Mouse (Mus musculus): ENCODE results near the gene Slc39a11. TPM values are rescaled to one million over a fixed set of nuclear protein-coding genes. Genes with fewer than 3 reads are reported as not detected.

Slc39a11 gene
- polyA plus RNA-seq, 1 experiment from 2014 or later, result 56.6 TPM

DNA sequence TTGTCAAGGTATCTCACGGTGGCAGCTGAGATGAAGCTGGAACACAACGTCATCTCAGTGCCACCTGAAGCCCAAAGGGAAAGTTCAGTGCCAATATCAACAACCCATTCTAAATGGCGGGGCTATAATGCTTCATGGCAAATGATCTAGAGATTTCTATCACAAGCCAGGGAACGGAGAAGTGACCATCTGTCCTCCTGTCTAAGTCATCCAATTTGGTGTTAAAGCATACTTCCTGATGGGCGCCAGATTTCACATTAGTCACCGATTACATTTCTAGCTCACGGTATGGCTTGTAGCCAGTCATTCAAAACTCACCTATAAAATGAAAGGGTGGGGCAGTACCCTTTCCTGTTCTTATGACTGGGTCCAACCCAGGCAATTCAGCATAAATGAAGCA, 435.1 kb downstream of the Slc39a11 start:
- WGBS, result 71% methylated on average over 7 of the region's 7 CpGs
- no peak overlapping the region for H3K4me3 ChIP-seq (ENCODE audit: low read depth, low read length)
- H3K36me3 ChIP-seq (ENCODE audit: control insufficient read depth, insufficient read depth, low read length), result no peaks in the 10 kb centered on the region
- no peaks in the 10 kb centered on the region for H3K4me1 ChIP-seq (replicated peaks; ENCODE audit: control insufficient read depth, insufficient read depth)
- H3K9ac ChIP-seq (ENCODE audit: low read length), result no peak overlapping the region
- H3K9me3 ChIP-seq (ENCODE audit: control insufficient read depth, low read length), result no peaks in the 10 kb centered on the region
- no peak for DNase-seq (ENCODE audit: low spot score)
- no peak for TF ChIP-seq EP300 (optimal IDR thresholded peaks at IDR 0.05)
- no peak for TF ChIP-seq CTCF (IDR thresholded peaks at IDR 0.05; ENCODE audit: low read depth)
- H3K27me3 ChIP-seq (ENCODE audit: control insufficient read depth, insufficient read depth, low read length), result no peaks in the 10 kb centered on the region
- H3K27ac ChIP-seq (replicated peaks), result no peak overlapping the region
- ATAC-seq (ENCODE audit: low FRiP score, low TSS enrichment), result no peak
- no peak overlapping the region for H3K4me2 ChIP-seq (replicated peaks; ENCODE audit: low read depth)

DNA sequence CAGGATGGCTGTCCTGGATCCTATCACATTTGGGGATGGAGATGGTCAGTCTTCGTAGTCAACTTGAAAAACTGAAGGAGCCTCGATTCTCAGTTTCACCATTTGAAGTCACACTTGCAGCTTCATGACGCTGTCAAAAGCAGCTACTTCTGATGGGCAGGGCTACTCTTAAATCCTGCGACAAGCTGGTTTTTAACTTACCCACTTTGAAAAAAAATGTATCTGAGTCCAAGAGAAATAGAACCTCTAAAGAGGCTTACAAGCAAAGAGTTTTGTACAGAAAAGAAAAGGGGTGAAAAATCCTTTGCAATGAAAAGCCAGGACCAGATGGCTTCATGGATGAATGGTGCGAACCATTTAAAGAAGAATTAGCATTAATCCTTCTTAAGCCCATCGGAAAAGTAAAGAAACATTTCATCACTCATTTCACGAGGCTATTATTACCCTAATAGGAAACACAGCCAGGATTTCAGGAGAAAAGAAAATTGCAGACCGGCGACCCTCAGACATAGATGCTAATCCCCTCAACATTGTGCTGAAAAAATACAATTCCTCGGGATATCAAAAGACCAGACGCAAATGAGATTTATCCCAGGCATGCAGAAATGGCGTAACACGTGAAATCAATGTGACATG, 437.4 kb downstream of the Slc39a11 start:
- DNase-seq (ENCODE audit: low spot score), result no peak
- Histone ChIP-seq H3K36me3 (ENCODE audit: control insufficient read depth, insufficient read depth, low read length) (no peaks in the 10 kb centered on the region), H3K4me2 (replicated peaks; ENCODE audit: low read depth) (no peak overlapping the region), H3K27ac (replicated peaks) (no peak overlapping the region), H3K27me3 (ENCODE audit: control insufficient read depth, insufficient read depth, low read length) (no peaks in the 10 kb centered on the region), H3K4me1 (replicated peaks; ENCODE audit: control insufficient read depth, insufficient read depth) (peaks cover 4% of the 10 kb centered on the region; the same call in 1 of the 2 replicates), H3K9ac (ENCODE audit: low read length) (no peak overlapping the region), H3K4me3 (ENCODE audit: low read depth, low read length) (no peak overlapping the region), H3K9me3 (ENCODE audit: control insufficient read depth, low read length) (no peaks in the 10 kb centered on the region)
- no peak for TF ChIP-seq EP300 (optimal IDR thresholded peaks at IDR 0.05)
- 44% methylated on average over 13 of the region's 13 CpGs for WGBS
- no peak for ATAC-seq (ENCODE audit: low FRiP score, low TSS enrichment)

DNA sequence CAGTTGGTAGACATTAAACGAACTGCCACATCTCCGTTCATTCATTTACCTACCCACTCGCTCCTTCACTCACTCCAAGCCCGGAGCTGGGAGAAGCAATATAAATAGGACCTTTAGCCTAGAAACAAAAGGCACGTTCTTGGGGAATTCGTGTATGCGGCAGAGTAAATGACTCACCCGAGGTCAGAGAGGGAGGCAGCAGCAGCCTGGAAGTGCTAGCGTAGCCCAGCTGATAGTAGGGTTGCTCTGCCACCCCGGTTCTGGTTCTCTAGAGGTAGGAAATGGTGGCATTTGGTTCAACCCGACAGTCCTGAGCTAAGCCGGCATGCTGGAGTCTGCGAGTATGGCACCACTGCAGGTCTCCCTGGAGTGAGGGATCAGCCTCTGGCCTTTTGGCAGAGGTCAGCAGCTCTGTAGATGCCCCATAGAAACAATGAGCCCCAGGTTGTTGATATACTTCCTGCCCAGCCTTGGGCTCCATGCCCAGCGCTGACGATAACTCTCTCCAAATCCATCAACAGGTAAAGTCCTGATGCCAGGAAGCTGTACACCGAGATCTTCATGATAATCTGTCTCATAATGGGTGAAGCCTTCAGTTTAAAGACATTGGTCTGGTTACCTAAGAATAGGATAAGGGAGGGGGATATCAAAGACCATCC, 440.5 kb downstream of the Slc39a11 start:
- H3K4me1 ChIP-seq (replicated peaks; ENCODE audit: control insufficient read depth, insufficient read depth), result peaks cover 4% of the 10 kb centered on the region; the same call in 1 of the 2 replicates
- DNase-seq (ENCODE audit: low spot score) (peak; percentile 71), ATAC-seq (ENCODE audit: low FRiP score, low TSS enrichment) (peak; percentile 87)
- H3K9me3 ChIP-seq (ENCODE audit: control insufficient read depth, low read length), result no peaks in the 10 kb centered on the region
- peak overlapping the region; percentile 81 for H3K27ac ChIP-seq (replicated peaks)
- H3K27me3 ChIP-seq (ENCODE audit: control insufficient read depth, insufficient read depth, low read length), result no peaks in the 10 kb centered on the region
- 45% methylated on average over 16 of the region's 16 CpGs for WGBS
- no peak for TF ChIP-seq CTCF (IDR thresholded peaks at IDR 0.05; ENCODE audit: low read depth)
- H3K4me2 ChIP-seq (replicated peaks; ENCODE audit: low read depth), result peak overlapping the region; percentile 37
- no peak overlapping the region for H3K9ac ChIP-seq (ENCODE audit: low read length)
- H3K36me3 ChIP-seq (ENCODE audit: control insufficient read depth, insufficient read depth, low read length), result no peaks in the 10 kb centered on the region
- H3K4me3 ChIP-seq (ENCODE audit: low read depth, low read length), result no peak overlapping the region

- Histone ChIP-seq H3K36me3 (ENCODE audit: control insufficient read depth, insufficient read depth, low read length) (no peaks in the 10 kb centered on the region), H3K27me3 (ENCODE audit: control insufficient read depth, insufficient read depth, low read length) (no peaks in the 10 kb centered on the region), H3K9ac (ENCODE audit: low read length) (0 out of 2 replicates have a peak overlapping the region, but pooled peaks have one; percentile 47), H3K9me3 (ENCODE audit: control insufficient read depth, low read length) (no peaks in the 10 kb centered on the region), H3K4me1 (replicated peaks; ENCODE audit: control insufficient read depth, insufficient read depth) (peaks cover 4% of the 10 kb centered on the region; the same call in 1 of the 2 replicates), H3K4me3 (ENCODE audit: low read depth, low read length) (no peak overlapping the region), H3K27ac (replicated peaks) (peak overlapping the region; percentile 81), H3K4me2 (replicated peaks; ENCODE audit: low read depth) (peak overlapping the region; percentile 37)
- WGBS, result 53% methylated on average over 18 of the region's 18 CpGs
- TF ChIP-seq CTCF (IDR thresholded peaks at IDR 0.05; ENCODE audit: low read depth) (no peak), EP300 (optimal IDR thresholded peaks at IDR 0.05) (no peak)
- ATAC-seq (ENCODE audit: low FRiP score, low TSS enrichment), result peak; percentile 92
- DNase-seq (ENCODE audit: low spot score), result peak; percentile 92
Observed at GRCm38 (mm10) chr11:113208521-113209072, 441.3 kb downstream of the Slc39a11 start.

DNA sequence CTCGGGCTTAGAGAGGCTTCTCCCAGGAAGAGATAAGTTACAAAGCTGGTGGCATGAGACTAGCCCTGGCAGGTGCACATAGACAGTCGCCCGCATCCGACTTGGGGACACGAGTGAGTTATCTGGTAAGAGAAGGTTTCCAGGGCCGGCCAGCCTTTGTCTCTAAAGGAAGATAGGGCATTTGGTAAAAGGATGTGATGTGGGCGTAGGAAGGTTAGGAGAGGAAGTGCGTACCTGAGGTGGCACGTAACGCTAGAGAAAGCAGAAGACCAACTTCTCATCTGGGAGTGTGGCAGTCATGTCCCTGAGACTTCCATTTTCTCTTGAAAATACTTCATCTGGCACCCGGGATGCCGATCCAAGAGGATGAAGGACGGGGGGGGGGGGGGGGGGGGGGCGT, 441.9 kb downstream of the Slc39a11 start:
- no peak overlapping the region for H3K4me3 ChIP-seq (ENCODE audit: low read depth, low read length)
- DNase-seq (ENCODE audit: low spot score) (no peak), ATAC-seq (ENCODE audit: low FRiP score, low TSS enrichment) (no peak)
- H3K9me3 ChIP-seq (ENCODE audit: control insufficient read depth, low read length), result no peaks in the 10 kb centered on the region
- no peak overlapping the region for H3K9ac ChIP-seq (ENCODE audit: low read length)
- peaks cover 4% of the 10 kb centered on the region; the same call in 1 of the 2 replicates for H3K4me1 ChIP-seq (replicated peaks; ENCODE audit: control insufficient read depth, insufficient read depth)
- H3K27me3 ChIP-seq (ENCODE audit: control insufficient read depth, insufficient read depth, low read length), result no peaks in the 10 kb centered on the region
- WGBS, result 78% methylated on average over 11 of the region's 14 CpGs
- no peak overlapping the region for H3K27ac ChIP-seq (replicated peaks)
- H3K36me3 ChIP-seq (ENCODE audit: control insufficient read depth, insufficient read depth, low read length), result no peaks in the 10 kb centered on the region
- no peak overlapping the region for H3K4me2 ChIP-seq (replicated peaks; ENCODE audit: low read depth)
- TF ChIP-seq CTCF (IDR thresholded peaks at IDR 0.05; ENCODE audit: low read depth), result no peak
- no peak for TF ChIP-seq EP300 (optimal IDR thresholded peaks at IDR 0.05)

GRCm38 (mm10) chr11:113206099-113206498, 443.8 kb downstream of the Slc39a11 start:
- Histone ChIP-seq H3K27me3 (ENCODE audit: control insufficient read depth, insufficient read depth, low read length) (no peaks in the 10 kb centered on the region), H3K4me2 (replicated peaks; ENCODE audit: low read depth) (no peak overlapping the region), H3K4me1 (replicated peaks; ENCODE audit: control insufficient read depth, insufficient read depth) (peaks cover 4% of the 10 kb centered on the region; the same call in 1 of the 2 replicates), H3K9me3 (ENCODE audit: control insufficient read depth, low read length) (no peaks in the 10 kb centered on the region), H3K9ac (ENCODE audit: low read length) (no peak overlapping the region), H3K27ac (replicated peaks) (no peak overlapping the region), H3K4me3 (ENCODE audit: low read depth, low read length) (no peak overlapping the region), H3K36me3 (ENCODE audit: control insufficient read depth, insufficient read depth, low read length) (no peaks in the 10 kb centered on the region)
- 62% methylated on average over 10 of the region's 10 CpGs for WGBS
- ATAC-seq (ENCODE audit: low FRiP score, low TSS enrichment), result no peak
- DNase-seq (ENCODE audit: low spot score), result no peak
- TF ChIP-seq EP300 (optimal IDR thresholded peaks at IDR 0.05) (no peak), CTCF (IDR thresholded peaks at IDR 0.05; ENCODE audit: low read depth) (no peak)
